Mouse (Mus musculus): ENCODE data around the gene Gm21244. TPM values are rescaled to one million over a fixed set of nuclear protein-coding genes. Genes with fewer than 3 reads are reported as not detected.
"Not testable (repeated sequence)": the region's sequence is repeated elsewhere in the genome, so short reads cannot be mapped to it uniquely, and the experiment has no call there.

The Gm21244 gene
- not detected for total RNA-seq (2021)

- intact Hi-C loops (cut with DNase I); DNase-seq (ENCODE audit: low spot score): not testable (repeated sequence)
Observed at GRCm38 (mm10) chrY:7169193-7169592, at the start of gene Gm21244. Gene Gm21244, minus strand, starts transcription at chrY:7169293.

Other genes with a start within 250 kb of the Gm21244 start
- gene Gm28998, start 84.5 kb upstream of the Gm21244 start, total RNA-seq (2021), result not detected
- not detected for gene Gm21788, start 235.7 kb upstream of the Gm21244 start, total RNA-seq (2021)